Mouse (Mus musculus) heart, postnatal 0 days (tissue): Measurements from ENCODE around the gene Gjb3.

Experiments
- CTCF ChIP-seq: IDR thresholded peaks from 2 replicates; pipeline ENCODE4 v1.5.1; 2016; ENCODE audit warnings: antibody characterized with exemption, control low read depth, low read depth
- EP300 ChIP-seq: IDR thresholded peaks from 2 replicates; pipeline ENCODE4 v1.6.1; 2016; ENCODE audit warnings: antibody characterized with exemption, low read depth

DNA sequence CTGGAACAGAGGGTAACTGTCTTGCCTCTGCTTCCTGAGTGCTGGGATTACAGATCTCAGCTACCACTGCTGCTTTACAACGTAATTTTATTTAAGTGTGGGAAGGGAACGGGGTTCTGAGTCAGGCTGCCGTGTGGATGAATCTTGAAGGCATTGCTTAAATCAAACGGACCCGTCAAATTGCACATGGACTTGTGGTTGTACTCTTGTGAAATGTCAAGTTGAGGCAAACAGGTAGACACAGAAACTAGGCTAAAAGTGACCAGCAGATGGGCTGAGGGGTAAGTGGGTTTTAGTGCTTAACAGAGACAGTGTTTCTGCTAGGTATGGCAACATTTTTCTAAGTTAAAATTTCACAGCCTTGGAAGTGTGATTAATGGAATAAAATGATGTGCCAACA, 7.0 kb upstream of the Gjb3 start:
- no peak for TF ChIP-seq CTCF
- no peak for TF ChIP-seq EP300
